ENCODE assay signal across 8 mouse cellular contexts in the genomic region with DNA sequence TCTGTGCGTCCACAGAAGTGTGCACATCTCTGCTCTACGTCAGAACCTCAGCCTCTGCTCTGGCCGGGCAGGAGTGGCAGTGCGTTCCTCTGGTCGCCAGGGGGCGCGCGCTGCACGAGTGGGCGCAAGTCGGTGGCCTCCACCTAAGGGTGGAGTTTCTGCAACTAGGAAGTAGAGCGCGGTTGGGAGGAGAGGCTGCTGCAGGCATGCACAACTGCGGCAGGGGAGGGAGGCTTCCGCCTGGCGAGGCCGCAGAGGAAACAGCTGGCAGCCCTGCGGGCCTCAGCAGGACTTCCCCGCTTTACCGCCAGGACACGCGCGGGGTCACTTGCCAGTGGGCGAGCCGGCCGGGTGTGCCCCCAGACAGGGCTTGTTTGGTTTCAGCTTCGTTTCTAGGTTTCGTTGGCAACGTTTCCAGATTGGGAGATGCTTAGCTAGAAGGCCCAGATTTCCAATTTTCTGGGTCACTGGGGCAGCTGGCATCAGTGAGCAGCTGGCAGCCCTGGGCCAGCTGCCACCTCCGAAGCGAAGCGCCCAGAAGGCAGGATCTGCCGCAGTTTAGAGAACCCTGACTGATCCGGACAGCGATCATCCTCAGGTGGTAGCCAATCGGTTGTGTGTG. TPM values are rescaled to one million over a fixed set of nuclear protein-coding genes. Genes with fewer than 3 reads are reported as not detected.
DNase-seq lines count a peak whose midpoint lies in the region; ATAC-seq and TF ChIP-seq lines count a peak whose summit lies in the region.

No protein-coding gene starts in this region.

- peak; percentile 83 for DNase-seq in adipocyte (ENCODE audit: low spot score)
- peak; percentile 84 to 86 for DNase-seq in gastrocnemius, adult 8-10 months (ENCODE audit: low spot score in 2 of 2)
- DNase-seq in induced T-regulatory cell, adult 2 months (ENCODE audit: low read depth) = peak; percentile 95
- DNase-seq in left cerebral cortex, adult 8-10 months (ENCODE audit: low spot score in 2 of 2) = peak; percentile 86 to 87
- DNase-seq in right cerebral cortex, adult 18-20 months = peak; percentile 93
- peak; percentile 93 for DNase-seq in urinary bladder, adult 2 months (ENCODE audit: low spot score)

- H3K4me3 ChIP-seq in cortical plate, adult 2 months (ENCODE audit: insufficient read depth, low read length) = peak overlapping the region; percentile 30

- 0 out of 2 replicates have a peak, but pooled peaks have one; percentile 41 for TF ChIP-seq POLR2A in cortical plate, adult 2 months (IDR thresholded peaks at IDR 0.05; ENCODE audit: extremely low read depth, insufficient read depth, low read length)

- TF ChIP-seq CTCF in cortical plate, adult 2 months (IDR thresholded peaks at IDR 0.05; ENCODE audit: extremely low read depth, insufficient read depth, low read length) = peak; percentile 78

- H3K27ac ChIP-seq in cortical plate, adult 2 months (ENCODE audit: insufficient read depth, low read length) = peak overlapping the region; percentile 1; the same call in 1 of the 2 replicates

- ATAC-seq in megakaryocyte, adult 5-6 weeks (ENCODE audit: poor library complexity, severe bottlenecking) = peak; percentile 93

- H3K4me1 ChIP-seq in cortical plate, adult 2 months (ENCODE audit: control insufficient read depth, insufficient read depth, low read length) = peaks cover 4% of the 10 kb centered on the region; the same call in 1 of the 2 replicates

RNA-seq across cellular contexts. Expression of a gene that starts 22.1 kb away (rescaled TPM):
- polyA plus RNA-seq in cortical plate, adult 2 months (2012; rRNA removed) = 22.8 and 23.8 TPM in 2 replicates
- 1 to 10 TPM; 4.1 to 5.2 (median 4.5) TPM for total RNA-seq in gastrocnemius, adult 8-10 months (2022)
- 10 to 100 TPM; 20.0 to 25.7 (median 22.9) TPM for total RNA-seq in left cerebral cortex, adult 8-10 months (2022)
- total RNA-seq in megakaryocyte, adult 5-6 weeks (2015) = 79.5 and 98.1 TPM in 2 replicates
- 120 and 124 TPM in 2 replicates for total RNA-seq in megakaryocyte, adult 5-6 weeks (2017)
- polyA plus RNA-seq in urinary bladder, adult 2 months (2012; rRNA removed) = 40.3 and 41.4 TPM in 2 replicates

RNA-seq across cellular contexts. Expression of a gene that starts 28.7 kb away (rescaled TPM):
- 8.9 and 9.1 TPM in 2 replicates for polyA plus RNA-seq in cortical plate, adult 2 months (2012; rRNA removed)
- 1 to 10 TPM; 4.6 to 6.3 (median 5.3) TPM for total RNA-seq in gastrocnemius, adult 8-10 months (2022)
- 1 to 10 TPM; 2.7 to 6.4 (median 4.9) TPM for total RNA-seq in left cerebral cortex, adult 8-10 months (2022)
- 189 and 201 TPM in 2 replicates for total RNA-seq in megakaryocyte, adult 5-6 weeks (2015)
- 259 and 283 TPM in 2 replicates for total RNA-seq in megakaryocyte, adult 5-6 weeks (2017)
- polyA plus RNA-seq in urinary bladder, adult 2 months (2012; rRNA removed) = 51.0 and 56.9 TPM in 2 replicates

Comparison
In these comparisons a context has a peak if more than half of its experiments do, and no peak if none do; other contexts are left out.
1. Peak in every context shown above with its lines: DNase-seq, ATAC-seq, H3K4me3 ChIP-seq and H3K27ac ChIP-seq.
2. RNA of a gene that starts 28.7 kb away (total RNA-seq): 189 to 283 TPM in megakaryocyte, adult 5-6 weeks; 4.6 to 6.3 TPM in gastrocnemius, adult 8-10 months and 2.7 to 6.4 TPM in left cerebral cortex, adult 8-10 months; every median in the first group is over 10 times any median in the second.